Mouse (Mus musculus) liver, postnatal 0 days (tissue): ENCODE measurements around the gene Apex1.

Experiments
- CTCF ChIP-seq: sonication (generic); IDR thresholded peaks from 2 replicates; pipeline ENCODE4 v1.5.1; 2016; ENCODE audit warnings: antibody characterized with exemption, low read depth
- EP300 ChIP-seq: IDR thresholded peaks from 2 replicates; pipeline ENCODE4 v1.6.1; 2016; ENCODE audit warnings: antibody characterized with exemption, low read depth, mild to moderate bottlenecking

DNA sequence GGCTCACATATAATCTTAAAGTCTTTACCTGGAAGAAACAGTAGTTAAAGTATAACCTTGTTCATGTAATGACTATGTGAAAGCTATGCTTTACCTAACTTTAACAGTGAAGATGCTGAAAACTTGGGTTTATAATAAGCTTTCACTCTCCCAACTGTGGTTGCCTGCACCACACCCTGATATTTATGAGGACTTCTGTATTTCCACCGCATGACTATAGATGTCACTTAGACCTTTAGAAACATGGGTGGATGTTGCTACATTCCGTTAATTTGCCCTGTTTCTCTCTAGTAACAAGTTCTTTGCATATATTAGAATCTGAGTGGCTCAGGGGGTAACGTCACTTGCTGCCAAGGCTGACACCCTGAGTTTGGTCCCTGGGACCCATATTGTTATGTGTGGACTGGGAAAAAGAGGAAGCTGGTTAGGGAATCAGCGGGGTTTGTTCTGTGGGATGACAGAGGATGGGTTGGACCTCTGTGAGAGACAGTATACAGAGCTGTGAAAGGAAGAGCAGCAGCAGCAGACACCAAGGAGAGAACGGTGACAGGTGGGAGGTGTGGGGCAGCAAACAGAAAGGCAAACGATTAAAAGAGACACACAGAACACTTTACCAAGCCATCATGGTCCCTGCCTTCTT lies 49.1 kb upstream of the Apex1 start:
- TF ChIP-seq CTCF (no peak), EP300 (no peak)
